9 mouse cellular contexts compared by ENCODE assay signal in the genomic region with DNA sequence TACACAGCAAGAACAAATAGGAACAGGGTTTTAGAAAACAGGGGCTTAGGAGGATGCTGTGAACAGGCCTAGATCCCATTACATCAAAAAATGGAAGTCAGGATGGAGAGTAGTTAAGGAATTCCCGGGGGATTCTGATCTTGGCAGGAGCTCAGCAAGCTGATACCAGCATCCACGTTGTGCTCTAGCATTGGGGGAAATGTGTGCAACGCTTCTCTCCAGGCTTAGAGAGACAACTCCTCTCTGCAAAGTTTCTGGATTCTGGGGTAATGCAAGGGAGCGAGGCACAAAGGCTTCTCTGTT.
DNase-seq lines count a peak whose midpoint lies in the region; ATAC-seq lines count a peak whose summit lies in the region.
"Had no signal": no experiment of that assay in that cellular context is flagged by ENCODE, and none has a peak within 500 bp of the region (broad histone marks: within the 10 kb centered on the region; RNA-seq: fewer than 3 reads in every experiment).

No protein-coding gene starts in this region.

- ATAC-seq in neural tube, embryonic 11.5 days (ENCODE audit: insufficient read depth, low FRiP score, low TSS enrichment) = no peak
- ATAC-seq in hindbrain, embryonic 11.5 days (ENCODE audit: low FRiP score) = no peak

- no peaks in the 10 kb centered on the region for H3K27me3 ChIP-seq in neural tube, embryonic 11.5 days (ENCODE audit: control insufficient read depth, insufficient read depth, low read length)
- H3K27me3 ChIP-seq in hindbrain, embryonic 11.5 days (ENCODE audit: control insufficient read depth, insufficient read depth, low read length) = no peaks in the 10 kb centered on the region

- H3K9me3 ChIP-seq in neural tube, embryonic 11.5 days (ENCODE audit: control insufficient read depth, low read length) = no peaks in the 10 kb centered on the region
- no peaks in the 10 kb centered on the region for H3K9me3 ChIP-seq in hindbrain, embryonic 11.5 days (ENCODE audit: control insufficient read depth, low read length)

- no peak overlapping the region for H3K9ac ChIP-seq in neural tube, embryonic 11.5 days (ENCODE audit: low read length)
- no peak overlapping the region for H3K9ac ChIP-seq in hindbrain, embryonic 11.5 days (ENCODE audit: low read depth, low read length)
- H3K9ac ChIP-seq: liver, embryonic 14.5 days had no signal

- peak; percentile 8 for DNase-seq in adrenal gland, postnatal 25 days
- DNase-seq in adrenal gland, adult 8-10 months = no peak
- peak; percentile 21 for DNase-seq in neural tube, embryonic 11.5 days (ENCODE audit: low spot score)
- no peak for DNase-seq in neural tube, embryonic 10.5 days (ENCODE audit: extremely low spot score, low spot score)
- DNase-seq in hindbrain, embryonic 11.5 days (ENCODE audit: low spot score) = peak; percentile 34
- DNase-seq in skeletal muscle tissue, adult 2 months (ENCODE audit: low read depth, low spot score) = peak; percentile 65
- no peak for DNase-seq in spleen, adult 18-20 months
- no peak for DNase-seq in right cerebral cortex, adult 18-20 months

- peaks cover 5% of the 10 kb centered on the region; the same call in 1 of the 2 replicates for H3K4me1 ChIP-seq in neural tube, embryonic 11.5 days (ENCODE audit: control insufficient read depth, insufficient read depth, low read length)
- no peaks in the 10 kb centered on the region for H3K4me1 ChIP-seq in hindbrain, embryonic 11.5 days (replicated peaks; ENCODE audit: control insufficient read depth, insufficient read depth, low read length)

- peak overlapping the region; percentile 44; the same call in 1 of the 2 replicates for H3K27ac ChIP-seq in neural tube, embryonic 11.5 days (ENCODE audit: low read depth, low read length)
- H3K27ac ChIP-seq in hindbrain, embryonic 11.5 days (ENCODE audit: low read depth, low read length) = no peak overlapping the region
- H3K27ac ChIP-seq: liver, embryonic 14.5 days had no signal

- no peak overlapping the region for H3K4me2 ChIP-seq in neural tube, embryonic 11.5 days (ENCODE audit: low read depth)
- H3K4me2 ChIP-seq in hindbrain, embryonic 11.5 days (replicated peaks; ENCODE audit: low read depth, low read length) = no peak overlapping the region

- 46% methylated on average over 4 of the region's 4 CpGs for WGBS in neural tube, embryonic 11.5 days
- WGBS in hindbrain, embryonic 11.5 days = 56% methylated on average over 4 of the region's 4 CpGs

- H3K4me3 ChIP-seq in neural tube, embryonic 11.5 days (ENCODE audit: low read depth, low read length) = no peak overlapping the region
- H3K4me3 ChIP-seq in hindbrain, embryonic 11.5 days (ENCODE audit: low read depth, low read length) = no peak overlapping the region

- H3K36me3 ChIP-seq in neural tube, embryonic 11.5 days (ENCODE audit: control insufficient read depth, insufficient read depth, low read length) = no peaks in the 10 kb centered on the region
- H3K36me3 ChIP-seq in hindbrain, embryonic 11.5 days (ENCODE audit: control insufficient read depth, insufficient read depth, low read length) = no peaks in the 10 kb centered on the region

Comparison
In these comparisons a context has a peak if more than half of its experiments do, and no peak if none do; other contexts are left out.
1. DNase-seq: peak in adrenal gland, postnatal 25 days (single experiment), neural tube, embryonic 11.5 days (single experiment), hindbrain, embryonic 11.5 days (single experiment) and skeletal muscle tissue, adult 2 months (single experiment); none in adrenal gland, adult 8-10 months (single experiment), neural tube, embryonic 10.5 days (single experiment), spleen, adult 18-20 months (0 of 2) and right cerebral cortex, adult 18-20 months (single experiment).